Mouse (Mus musculus) spleen, adult 2 months (tissue): Measurements from ENCODE around the gene Musk. TPM values are rescaled to one million over a fixed set of nuclear protein-coding genes. Genes with fewer than 3 reads are reported as not detected.

ENCODE experiments used
- DNase-seq, 2 experiments: peaks; one replicate each; pipeline versions ENCODE4 v3.0.0 to v3.0.0-alpha.2; 2012 to 2021; ENCODE audit warnings: low spot score in 2 of 2, low read depth in 1 of 2
- H3K27ac ChIP-seq: fragments of 200-500 bp; 2 replicates; pipeline ENCODE4 v1.5.1; 2012; ENCODE audit warnings: low read length, inconsistent platforms; ENCODE audit not compliant: insufficient read depth
- H3K27me3 ChIP-seq: fragments of 200-500 bp; 2 replicates; pipeline ENCODE4 v1.6.1; 2012; ENCODE audit warnings: mild to moderate bottlenecking, moderate library complexity, low read length, inconsistent platforms; ENCODE audit not compliant: control insufficient read depth, insufficient read depth
- H3K36me3 ChIP-seq: fragments of 200-500 bp; 2 replicates; pipeline ENCODE4 v1.6.1; 2012; ENCODE audit warnings: mild to moderate bottlenecking, low read length, inconsistent platforms; ENCODE audit not compliant: control insufficient read depth, insufficient read depth
- H3K4me1 ChIP-seq: fragments of 200-500 bp; 2 replicates; pipeline ENCODE4 v1.6.1; 2011; ENCODE audit warnings: inconsistent platforms; ENCODE audit not compliant: control insufficient read depth, insufficient read depth, insufficient read length
- H3K4me3 ChIP-seq: fragments of 200-500 bp; 2 replicates; pipeline ENCODE4 v1.5.1; 2011; ENCODE audit warnings: mild to moderate bottlenecking, inconsistent platforms; ENCODE audit not compliant: insufficient read depth, insufficient read length; ENCODE audit errors: extremely low read depth
- CTCF ChIP-seq: fragments of 200-500 bp; IDR thresholded peaks from 2 replicates; pipeline ENCODE4 v1.5.1; 2011; ENCODE audit warnings: mild to moderate bottlenecking, inconsistent platforms; ENCODE audit not compliant: insufficient read depth, insufficient read length, insufficient replicate concordance; ENCODE audit errors: extremely low read depth
- POLR2A ChIP-seq: fragments of 200-500 bp; IDR thresholded peaks from 2 replicates; pipeline ENCODE4 v1.6.1; 2011; ENCODE audit warnings: low read depth, low read length, inconsistent platforms
- WGBS: fragments of 180-500 bp; shearing (Covaris S2); methylation state at CpG from one replicate; pipeline ENCODE4 v1.1.7; 2018; 5-methylcytosine and 5-hydroxymethylcytosine counted together
- polyA plus RNA-seq: library from polyadenylated mRNA; depleted of rRNA; stranded (reverse); fragments of >200 nt; gene quantifications from 2 replicates; pipeline ENCODE4 v1.2.3, GENCODE M21; 2012; rRNA removed

The Musk gene
- polyA plus RNA-seq, 1 experiment: not detected

- Histone ChIP-seq H3K4me1 (no peaks in the 10 kb centered on the region), H3K27me3 (no peaks in the 10 kb centered on the region), H3K36me3 (no peaks in the 10 kb centered on the region), H3K4me3 (no peak overlapping the region), H3K27ac (no peak overlapping the region)
- DNase-seq: no peak
- TF ChIP-seq POLR2A: no peak
- no peak for TF ChIP-seq CTCF
- WGBS: 67% methylated on average over 4 of the region's 4 CpGs
Measured at GRCm38 (mm10) chr4:58401973-58402501, 116.3 kb downstream of the Musk start.

GRCm38 (mm10) chr4:58413188-58414185 lies 127.7 kb downstream of the Musk start:
- H3K36me3 ChIP-seq: no peaks in the 10 kb centered on the region
- WGBS: 81% methylated on average over 13 of the region's 13 CpGs
- H3K4me1 ChIP-seq: no peaks in the 10 kb centered on the region
- H3K4me3 ChIP-seq: no peak overlapping the region
- DNase-seq: no peak
- no peak overlapping the region; the same call in 1 of the 2 replicates for H3K27ac ChIP-seq
- TF ChIP-seq CTCF (no peak), POLR2A (no peak)
- H3K27me3 ChIP-seq: no peaks in the 10 kb centered on the region

GRCm38 (mm10) chr4:58415537-58415936 lies 129.8 kb downstream of the Musk start:
- 96% methylated on average over 3 of the region's 3 CpGs for WGBS
- TF ChIP-seq CTCF (no peak), POLR2A (no peak)
- Histone ChIP-seq H3K27me3 (no peaks in the 10 kb centered on the region), H3K4me1 (no peaks in the 10 kb centered on the region), H3K27ac (no peak overlapping the region), H3K36me3 (no peaks in the 10 kb centered on the region), H3K4me3 (no peak overlapping the region)
- DNase-seq: no peak

- DNase-seq: no peak
- Histone ChIP-seq H3K4me1 (no peaks in the 10 kb centered on the region), H3K4me3 (no peak overlapping the region), H3K27me3 (no peaks in the 10 kb centered on the region), H3K36me3 (no peaks in the 10 kb centered on the region), H3K27ac (no peak overlapping the region)
- WGBS: 79% methylated on average over 4 of the region's 4 CpGs
- TF ChIP-seq POLR2A (no peak), CTCF (no peak)
Measured at GRCm38 (mm10) chr4:58417319-58417718, 131.6 kb downstream of the Musk start.

GRCm38 (mm10) chr4:58419225-58419624 lies 133.5 kb downstream of the Musk start:
- no peaks in the 10 kb centered on the region for H3K27me3 ChIP-seq
- DNase-seq: no peak
- no peaks in the 10 kb centered on the region for H3K36me3 ChIP-seq
- TF ChIP-seq CTCF: no peak
- TF ChIP-seq POLR2A: no peak
- H3K4me1 ChIP-seq: no peaks in the 10 kb centered on the region
- no peak overlapping the region for H3K4me3 ChIP-seq
- no peak overlapping the region for H3K27ac ChIP-seq
- 26% methylated on average over 5 of the region's 5 CpGs for WGBS

- 39% methylated on average over 9 of the region's 9 CpGs for WGBS
- no peak for TF ChIP-seq CTCF
- no peak for TF ChIP-seq POLR2A
Measured at GRCm38 (mm10) chr4:58423276-58423930, 137.6 kb downstream of the Musk start.

More at GRCm38 (mm10) chr4:58423276-58423930, 137.6 kb downstream of the Musk start:
- Histone ChIP-seq H3K27me3 (no peaks in the 10 kb centered on the region), H3K27ac (no peak overlapping the region), H3K36me3 (no peaks in the 10 kb centered on the region), H3K4me3 (no peak overlapping the region), H3K4me1 (no peaks in the 10 kb centered on the region)
- DNase-seq: no peak

Other genes with a start within 250 kb of the Musk start
- 7.6 and 8.8 TPM in 2 replicates for gene Svep1, start 79.1 kb upstream of the Musk start, polyA plus RNA-seq